Mouse (Mus musculus): ENCODE results near the gene 3110082I17Rik. TPM values are rescaled to one million over a fixed set of nuclear protein-coding genes. Genes with fewer than 3 reads are reported as not detected.
A peak's percentile ranks its signal among the peaks of the same experiment; 100 is the strongest.

Gene 3110082I17Rik
- total RNA-seq, 1 experiment from 2014 or later = 39.9 TPM

DNA sequence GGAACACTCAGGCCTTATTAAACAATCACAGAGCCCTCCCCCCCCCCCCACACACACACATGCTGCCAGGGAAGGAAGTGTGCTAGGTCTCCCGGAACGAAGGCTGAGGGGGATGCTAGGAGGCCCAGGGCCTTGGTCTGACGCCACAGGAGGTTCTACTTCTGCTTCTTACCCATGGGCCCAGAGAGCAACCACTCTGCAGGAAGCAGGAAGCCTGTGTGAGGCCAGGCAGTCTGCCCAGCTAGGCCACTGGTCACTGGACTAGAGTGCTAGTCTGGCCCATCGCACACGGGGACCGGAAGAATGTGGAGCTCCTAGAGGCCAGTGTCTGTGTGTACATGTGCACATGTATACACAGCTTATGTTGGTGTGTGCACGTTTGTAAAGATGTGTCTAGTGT lies 51.8 kb downstream of the 3110082I17Rik start:
- peak; percentile 68 to 69 for ATAC-seq (replicated peaks in 1 of 2; ENCODE audit: insufficient read depth in 1 of 2, low FRiP score in 2 of 2, low TSS enrichment in 1 of 2, low read depth in 1 of 2, poor library complexity in 2 of 2, severe bottlenecking in 2 of 2)

DNA sequence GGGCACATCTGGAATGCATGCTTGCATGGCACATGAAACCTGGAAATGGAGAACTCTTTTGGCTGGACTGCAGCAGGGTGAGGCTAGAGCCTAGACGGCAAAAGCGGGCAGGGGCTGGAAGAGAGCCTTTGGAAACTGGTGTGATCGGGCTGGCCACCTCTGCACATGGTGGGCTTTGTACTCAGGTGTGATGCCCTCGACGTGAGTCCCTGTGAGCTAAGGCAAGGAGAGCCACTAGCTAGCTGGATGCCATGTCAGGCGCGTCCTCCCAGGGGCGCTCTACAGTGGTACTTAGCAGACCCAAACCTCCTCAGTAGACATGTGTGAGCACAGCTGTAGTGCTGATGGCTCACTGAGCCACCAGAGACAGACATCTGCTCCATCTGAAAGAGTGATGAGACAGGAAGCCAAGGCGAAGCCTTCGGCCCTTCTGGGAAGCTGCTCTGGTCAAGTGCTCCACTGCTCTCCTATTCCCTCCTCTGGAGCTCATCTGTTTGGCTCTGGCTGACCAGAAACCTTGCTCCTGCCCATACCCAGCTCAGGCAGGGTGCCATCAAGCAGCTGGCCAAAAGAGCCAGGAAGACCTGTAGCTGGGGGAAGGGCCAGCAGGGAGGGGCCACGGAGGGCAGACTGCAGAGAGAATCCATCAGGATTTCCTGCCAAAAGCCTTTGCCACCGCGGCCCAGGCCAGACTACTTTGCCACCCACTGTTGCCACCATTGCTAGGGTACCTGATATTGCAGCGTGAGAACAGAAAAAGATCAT lies 53.0 kb downstream of the 3110082I17Rik start:
- no peak for ATAC-seq (replicated peaks in 1 of 2; ENCODE audit: insufficient read depth in 1 of 2, low FRiP score in 2 of 2, low TSS enrichment in 1 of 2, low read depth in 1 of 2, poor library complexity in 2 of 2, severe bottlenecking in 2 of 2)

DNA sequence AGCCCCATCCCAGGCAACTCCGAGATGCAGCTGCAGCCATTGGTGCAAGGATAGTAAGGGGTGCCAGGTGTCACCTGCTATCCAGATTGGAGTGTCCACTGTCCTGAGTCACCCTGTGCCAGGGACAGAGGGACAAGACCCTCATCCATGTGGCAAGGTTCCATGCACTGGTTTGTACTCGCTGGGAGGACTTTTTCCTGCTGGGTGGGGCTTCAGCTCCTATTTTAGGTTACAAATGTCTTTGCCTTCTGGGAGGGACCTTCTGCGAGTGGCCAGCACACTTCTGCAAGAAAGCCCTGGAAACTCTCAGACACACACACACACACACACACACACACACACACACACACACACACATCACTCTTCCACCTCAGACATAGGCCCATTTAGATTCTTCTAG lies 54.4 kb downstream of the 3110082I17Rik start:
- no peak for ATAC-seq (replicated peaks in 1 of 2; ENCODE audit: insufficient read depth in 1 of 2, low FRiP score in 2 of 2, low TSS enrichment in 1 of 2, low read depth in 1 of 2, poor library complexity in 2 of 2, severe bottlenecking in 2 of 2)

DNA sequence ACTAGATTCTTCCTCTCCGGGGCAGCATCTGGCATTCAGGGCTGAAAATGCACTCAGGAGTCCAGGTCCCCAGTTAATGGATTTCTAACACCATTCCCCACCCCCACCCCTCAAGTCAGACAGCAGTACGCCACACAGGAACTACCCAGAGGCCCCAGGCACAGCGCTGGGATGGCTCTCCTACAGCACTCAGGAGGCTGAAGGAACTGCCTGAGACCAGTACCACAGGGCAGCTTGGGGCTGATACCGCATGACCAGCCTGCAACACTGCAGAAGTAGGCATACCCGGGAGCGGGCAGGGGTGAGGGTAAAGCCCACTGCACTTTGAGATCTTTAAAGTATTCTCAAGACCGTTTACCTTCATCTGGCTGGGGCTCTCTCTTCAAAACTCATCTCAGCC lies 54.8 kb downstream of the 3110082I17Rik start:
- ATAC-seq (replicated peaks in 1 of 2; ENCODE audit: insufficient read depth in 1 of 2, low FRiP score in 2 of 2, low TSS enrichment in 1 of 2, low read depth in 1 of 2, poor library complexity in 2 of 2, severe bottlenecking in 2 of 2) = no peak

DNA sequence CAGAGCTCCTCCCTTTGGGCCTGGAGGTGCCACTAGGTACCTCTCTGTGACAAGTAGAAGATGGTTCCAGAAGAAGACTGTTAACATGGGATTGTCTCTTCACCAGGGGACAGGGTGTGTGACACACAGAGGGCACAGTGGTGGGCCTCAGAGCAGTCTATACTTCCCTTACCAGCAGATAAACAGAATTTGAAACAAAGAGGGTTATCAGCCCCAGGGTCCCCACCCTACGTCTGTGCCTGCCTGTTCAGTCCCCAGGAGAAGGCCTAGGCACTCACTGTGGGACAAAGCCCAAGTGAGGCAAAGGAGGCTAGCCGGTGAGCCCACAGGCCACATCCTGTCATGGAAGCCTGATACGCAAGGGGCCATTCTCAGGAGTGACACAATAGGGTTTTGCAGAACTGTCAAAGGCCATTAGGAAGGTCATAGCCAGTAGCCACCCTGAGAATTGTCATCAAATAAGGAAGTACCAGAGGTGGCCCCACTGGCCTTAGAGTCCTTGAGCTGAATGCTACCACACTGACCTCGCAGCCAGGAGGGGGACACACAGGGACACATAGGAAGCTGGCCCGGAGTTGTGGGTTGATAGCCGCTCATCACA lies 55.4 kb downstream of the 3110082I17Rik start, which contains the start of gene C130050O18Rik:
Gene C130050O18Rik, plus strand, starts transcription at position 480 of the 601 bp plus-strand sequence.
- ATAC-seq (replicated peaks in 1 of 2; ENCODE audit: insufficient read depth in 1 of 2, low FRiP score in 2 of 2, low TSS enrichment in 1 of 2, low read depth in 1 of 2, poor library complexity in 2 of 2, severe bottlenecking in 2 of 2) = peak; percentile 40 to 41; a peak in 3 of 4 replicates

DNA sequence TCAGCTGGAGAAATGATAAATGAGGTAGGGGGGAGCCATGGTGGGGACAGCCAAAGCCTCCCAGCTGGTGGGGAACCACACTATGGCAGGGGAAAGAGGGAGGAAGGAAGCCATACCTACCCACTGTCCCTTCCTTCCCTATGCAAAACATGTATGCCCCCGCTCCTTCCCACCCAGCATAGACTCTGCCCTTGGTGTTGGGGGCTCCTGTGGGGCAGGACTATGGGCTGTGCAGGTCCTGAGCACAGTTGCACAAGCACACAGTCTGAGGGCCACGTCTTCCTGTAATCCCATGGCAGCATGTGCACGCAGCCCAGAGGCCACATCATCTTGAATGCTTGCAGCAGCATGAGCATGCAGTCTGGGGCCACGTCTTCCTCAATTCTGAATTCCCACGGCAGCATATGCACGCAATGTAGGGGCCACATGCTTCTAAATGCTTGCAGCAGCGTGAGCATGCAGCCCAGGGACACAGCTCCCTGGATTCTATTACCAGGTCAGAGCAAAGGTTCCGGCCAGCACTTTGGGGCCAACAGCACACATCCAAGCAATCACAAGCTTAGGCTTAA lies 56.6 kb downstream of the 3110082I17Rik start:
- peak; percentile 25 to 33 for ATAC-seq (replicated peaks in 1 of 2; ENCODE audit: insufficient read depth in 1 of 2, low FRiP score in 2 of 2, low TSS enrichment in 1 of 2, low read depth in 1 of 2, poor library complexity in 2 of 2, severe bottlenecking in 2 of 2)

DNA sequence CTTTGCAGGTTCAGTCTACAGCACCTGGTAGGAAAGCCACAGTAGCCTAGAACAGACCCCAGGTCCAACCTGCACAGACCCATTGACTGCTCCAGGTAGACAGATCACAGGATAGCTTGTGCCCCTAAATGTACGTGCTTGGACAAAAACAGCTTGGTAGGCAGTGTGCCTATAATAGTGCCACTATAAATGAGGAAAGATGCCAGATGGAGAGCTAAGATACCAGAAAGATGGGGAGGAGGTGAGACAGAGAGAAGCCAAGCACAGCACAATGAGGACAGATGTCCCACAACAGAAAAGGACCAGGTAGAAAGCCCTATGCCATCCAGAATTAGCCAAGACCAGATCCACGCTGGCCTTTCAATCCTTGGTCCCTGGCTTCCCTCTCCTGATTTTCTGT lies 58.2 kb downstream of the 3110082I17Rik start:
- ATAC-seq (replicated peaks in 1 of 2; ENCODE audit: insufficient read depth in 1 of 2, low FRiP score in 2 of 2, low TSS enrichment in 1 of 2, low read depth in 1 of 2, poor library complexity in 2 of 2, severe bottlenecking in 2 of 2) = no peak

DNA sequence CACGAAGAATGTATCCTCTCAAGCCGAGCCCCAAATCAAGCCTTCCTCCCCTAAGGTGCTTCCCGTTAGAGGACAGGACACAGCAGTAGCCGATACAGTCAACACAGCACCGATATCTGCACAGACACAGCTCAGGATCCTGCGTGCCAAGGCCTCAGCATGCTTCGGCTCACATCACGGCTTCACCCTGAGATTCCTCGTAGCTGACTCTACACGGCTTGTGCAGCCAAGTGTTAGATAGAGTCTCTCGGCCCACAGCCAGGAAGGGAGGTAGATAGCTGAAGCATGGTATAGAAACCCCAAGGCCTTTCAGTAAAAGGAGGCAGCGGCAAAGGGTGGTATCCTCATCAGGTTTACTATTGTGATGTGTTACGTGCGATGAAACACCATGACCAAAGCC lies 60.3 kb downstream of the 3110082I17Rik start:
- no peak for ATAC-seq (replicated peaks in 1 of 2; ENCODE audit: insufficient read depth in 1 of 2, low FRiP score in 2 of 2, low TSS enrichment in 1 of 2, low read depth in 1 of 2, poor library complexity in 2 of 2, severe bottlenecking in 2 of 2)

DNA sequence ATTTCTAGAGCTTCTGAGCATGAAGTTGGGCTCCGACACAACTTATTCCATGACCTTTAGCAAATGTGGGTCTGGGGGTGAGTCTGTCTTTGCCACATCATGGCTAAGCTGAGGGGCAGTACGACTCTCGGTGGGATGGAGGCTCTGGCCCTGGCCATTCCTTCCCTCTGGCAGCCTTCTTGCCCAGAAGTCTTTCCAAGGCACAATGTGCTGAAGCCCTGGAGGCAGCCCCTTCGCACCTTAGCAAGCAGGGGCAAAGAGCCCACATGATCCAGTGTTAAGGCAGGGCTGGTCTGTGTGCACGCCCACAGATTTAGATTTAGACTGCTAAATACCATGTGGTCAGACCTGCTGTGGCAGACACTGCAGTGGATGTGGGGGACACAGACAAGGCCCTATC lies 61.5 kb downstream of the 3110082I17Rik start:
- ATAC-seq (replicated peaks in 1 of 2; ENCODE audit: insufficient read depth in 1 of 2, low FRiP score in 2 of 2, low TSS enrichment in 1 of 2, low read depth in 1 of 2, poor library complexity in 2 of 2, severe bottlenecking in 2 of 2) = no peak

DNA sequence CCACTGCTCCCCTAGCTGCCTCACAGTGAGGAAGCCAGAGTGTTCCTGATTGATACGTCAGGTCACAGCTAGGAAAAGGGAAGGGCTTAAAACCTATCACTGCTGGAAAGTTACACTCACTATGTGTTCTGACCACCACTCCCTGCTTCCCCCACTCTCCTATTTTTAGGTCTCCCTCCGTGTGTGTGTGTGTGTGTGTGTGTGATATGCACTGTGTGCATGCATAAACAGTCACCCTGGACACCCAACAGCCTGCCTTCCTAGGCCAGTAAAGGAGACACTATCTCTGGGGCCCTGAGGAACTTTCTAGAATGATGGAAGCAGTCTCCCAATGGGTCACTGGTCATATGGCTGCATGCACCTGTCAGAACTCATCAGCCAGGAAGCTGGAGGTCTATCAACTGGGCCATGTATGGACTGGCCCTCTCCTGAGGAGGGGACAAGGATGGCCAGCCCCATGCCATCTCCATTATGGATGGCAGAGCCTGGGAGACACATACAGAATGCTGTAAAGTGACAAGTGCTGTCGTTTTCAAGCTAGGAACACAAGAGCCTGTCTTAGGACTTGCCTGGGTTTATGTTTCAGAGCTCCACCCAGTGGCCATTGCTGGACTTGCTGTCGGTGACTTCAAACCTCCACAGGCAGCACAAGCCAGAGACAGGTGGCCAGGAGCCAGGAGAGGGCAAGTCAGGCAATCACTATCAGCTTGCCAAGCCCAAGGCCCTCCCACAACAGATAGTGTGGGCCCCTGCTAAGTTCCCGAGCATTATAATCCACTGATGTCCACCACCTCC lies 62.2 kb downstream of the 3110082I17Rik start:
- peak; percentile 57 to 73 for ATAC-seq (replicated peaks in 1 of 2; ENCODE audit: insufficient read depth in 1 of 2, low FRiP score in 2 of 2, low TSS enrichment in 1 of 2, low read depth in 1 of 2, poor library complexity in 2 of 2, severe bottlenecking in 2 of 2)

DNA sequence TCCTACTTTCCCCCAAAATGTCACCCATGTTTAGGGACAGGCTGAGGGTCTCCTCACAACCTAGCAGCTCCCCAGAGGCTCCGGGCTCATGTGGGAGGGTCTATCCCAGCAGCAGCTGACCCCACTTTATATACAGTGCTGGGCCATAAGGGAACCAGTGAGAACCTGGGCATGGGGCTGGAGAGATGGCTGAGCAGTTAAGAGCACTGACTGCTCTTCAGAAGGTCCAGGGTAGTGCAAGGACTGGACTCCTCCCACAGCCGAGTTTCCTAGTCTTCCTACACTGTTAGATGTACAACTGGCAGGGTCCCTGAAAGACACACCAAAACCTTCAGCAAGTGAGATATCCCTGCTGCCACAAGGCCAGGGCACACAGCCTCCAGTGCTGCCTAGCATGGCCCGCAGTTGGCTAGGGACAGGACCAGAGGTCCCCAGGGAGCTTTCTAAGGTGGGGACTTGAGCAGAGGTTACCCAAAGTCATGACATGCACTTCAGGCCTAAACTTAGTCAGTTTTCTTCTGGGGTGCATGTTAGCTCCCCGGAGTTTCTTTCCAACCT lies 62.9 kb downstream of the 3110082I17Rik start:
- ATAC-seq (replicated peaks in 1 of 2; ENCODE audit: insufficient read depth in 1 of 2, low FRiP score in 2 of 2, low TSS enrichment in 1 of 2, low read depth in 1 of 2, poor library complexity in 2 of 2, severe bottlenecking in 2 of 2) = no peak

DNA sequence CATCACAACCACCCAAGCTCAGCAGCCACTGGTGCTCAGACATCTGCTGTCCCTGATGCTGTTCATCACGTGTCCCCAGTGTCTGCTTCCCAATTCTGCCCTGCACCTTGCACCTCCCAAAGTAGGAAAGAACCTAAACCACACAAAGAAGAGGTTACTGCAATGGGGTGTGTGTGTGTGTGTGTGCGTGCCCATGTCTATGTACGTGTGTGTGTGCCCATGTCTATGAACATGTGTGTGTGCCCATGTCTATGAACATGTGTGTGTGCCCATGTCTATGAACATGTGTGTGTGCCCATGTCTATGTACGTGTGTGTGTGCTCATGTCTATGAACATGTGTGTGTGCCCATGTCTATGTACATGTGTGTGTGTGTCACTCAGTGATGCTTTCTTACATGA lies 64.8 kb downstream of the 3110082I17Rik start:
- ATAC-seq (replicated peaks in 1 of 2; ENCODE audit: insufficient read depth in 1 of 2, low FRiP score in 2 of 2, low TSS enrichment in 1 of 2, low read depth in 1 of 2, poor library complexity in 2 of 2, severe bottlenecking in 2 of 2) = no peak

DNA sequence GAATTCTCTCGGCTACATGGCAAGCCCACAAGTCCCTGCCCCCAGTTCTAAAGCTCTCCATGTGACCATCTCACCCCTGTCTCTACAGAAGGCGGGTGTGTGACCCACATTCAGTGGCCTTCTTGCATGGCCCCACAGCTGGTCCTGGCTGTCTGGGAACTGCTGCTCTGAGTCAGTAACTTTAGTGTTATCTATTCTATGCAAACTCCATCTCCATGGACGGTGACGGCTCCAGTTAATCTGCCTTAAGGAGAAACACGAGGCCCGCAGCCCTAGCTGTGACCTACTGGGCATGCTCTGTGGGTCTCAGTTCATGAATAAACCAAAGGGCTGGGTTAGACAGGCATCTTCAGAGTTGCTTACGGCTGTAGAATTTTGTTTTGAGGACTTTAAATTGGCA lies 65.9 kb downstream of the 3110082I17Rik start:
- ATAC-seq (replicated peaks in 1 of 2; ENCODE audit: insufficient read depth in 1 of 2, low FRiP score in 2 of 2, low TSS enrichment in 1 of 2, low read depth in 1 of 2, poor library complexity in 2 of 2, severe bottlenecking in 2 of 2) = no peak

DNA sequence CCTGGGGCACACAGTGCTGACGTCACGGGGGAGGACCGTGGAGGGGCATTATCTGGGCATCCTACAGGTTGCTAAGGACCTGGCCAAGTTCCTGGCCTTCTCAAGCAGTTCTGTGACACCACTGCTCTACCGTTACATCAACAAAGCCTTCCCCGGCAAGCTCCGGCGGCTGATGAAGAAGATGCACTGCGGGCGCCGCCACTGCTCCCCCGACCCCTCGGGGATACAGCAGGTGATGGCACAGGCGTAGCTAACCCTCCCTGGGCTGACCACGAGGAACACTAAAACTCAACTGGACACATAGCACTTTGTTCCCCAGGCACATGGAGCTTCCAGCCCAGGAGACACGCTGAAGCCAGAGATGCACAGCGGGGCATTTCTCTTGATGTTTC lies 67.1 kb downstream of the 3110082I17Rik start:
- ATAC-seq (replicated peaks in 1 of 2; ENCODE audit: insufficient read depth in 1 of 2, low FRiP score in 2 of 2, low TSS enrichment in 1 of 2, low read depth in 1 of 2, poor library complexity in 2 of 2, severe bottlenecking in 2 of 2) = no peak

DNA sequence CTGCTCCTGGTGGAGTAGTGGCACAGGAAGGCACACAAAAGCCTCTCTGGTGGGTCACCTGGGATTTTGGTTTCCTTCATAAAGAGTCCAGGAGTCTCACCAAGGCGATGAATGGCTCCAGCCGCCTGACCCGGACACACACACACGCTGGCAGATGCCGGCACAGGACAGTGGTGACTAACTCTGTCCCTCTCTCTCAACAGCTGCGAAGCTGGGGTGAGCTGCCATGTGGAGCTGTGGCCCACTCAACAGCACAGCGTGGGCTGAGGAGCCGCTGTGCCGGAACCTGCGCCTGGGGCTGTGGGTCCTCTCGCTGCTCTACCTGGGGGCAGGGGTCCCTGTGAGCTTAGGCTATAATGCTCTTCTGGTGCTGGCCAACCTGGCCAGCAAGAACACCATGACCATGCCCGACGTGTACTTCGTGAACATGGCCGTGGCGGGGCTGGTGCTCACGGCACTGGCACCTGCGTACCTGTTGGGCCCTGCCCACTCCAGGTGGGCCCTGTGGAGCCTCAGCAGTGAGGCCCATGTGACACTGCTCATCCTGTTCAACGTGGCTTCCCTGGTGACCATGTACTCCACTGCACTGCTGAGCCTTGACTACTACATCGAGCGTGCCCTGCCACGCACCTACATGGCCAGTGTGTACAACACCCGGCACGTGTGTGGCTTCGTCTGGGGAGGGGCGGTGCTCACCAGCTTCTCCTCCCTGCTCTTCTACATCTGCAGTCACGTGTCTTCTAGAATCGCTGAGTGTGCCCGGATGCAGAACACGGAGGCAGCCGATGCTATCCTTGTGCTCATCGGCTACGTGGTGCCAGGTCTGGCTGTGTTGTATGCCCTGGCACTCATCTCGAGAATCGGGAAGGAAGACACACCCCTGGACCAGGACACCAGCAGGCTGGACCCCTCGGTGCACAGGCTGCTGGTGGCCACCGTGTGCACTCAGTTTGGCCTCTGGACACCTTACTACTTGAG lies 67.8 kb downstream of the 3110082I17Rik start:
- ATAC-seq (replicated peaks in 1 of 2; ENCODE audit: insufficient read depth in 1 of 2, low FRiP score in 2 of 2, low TSS enrichment in 1 of 2, low read depth in 1 of 2, poor library complexity in 2 of 2, severe bottlenecking in 2 of 2) = no peak

DNA sequence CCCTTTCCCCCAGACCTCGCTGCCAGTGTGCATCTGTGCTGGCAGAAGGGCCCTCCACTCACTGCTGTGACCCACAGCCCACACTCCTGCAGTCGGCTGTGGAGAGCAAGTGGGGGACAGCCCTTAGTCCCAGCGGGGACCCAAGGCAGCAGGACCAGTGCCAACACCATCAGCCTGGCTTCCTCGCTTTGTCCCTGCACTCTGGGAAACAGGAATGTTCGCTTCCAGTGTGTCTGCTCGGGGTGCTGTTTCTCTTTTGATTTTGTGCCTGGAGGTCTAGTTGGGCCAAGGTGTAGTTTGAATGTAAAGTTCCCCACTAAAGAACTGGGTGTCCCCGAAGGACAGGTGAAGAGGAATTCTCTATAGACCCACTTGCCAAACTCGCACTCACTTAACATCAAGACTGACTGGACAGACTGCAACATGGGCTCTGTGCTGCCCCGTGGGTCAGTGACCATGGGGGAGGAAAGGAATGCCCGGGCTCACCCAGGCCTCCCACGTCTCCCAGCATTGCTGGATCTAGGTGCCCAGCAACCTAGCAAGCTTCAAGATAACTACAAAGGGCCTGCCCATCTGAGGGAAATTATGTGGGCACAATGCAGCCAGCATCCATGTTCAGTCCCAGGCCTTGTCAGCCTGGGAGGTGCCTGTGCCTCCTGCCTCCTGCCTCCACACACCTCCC lies 68.9 kb downstream of the 3110082I17Rik start:
- ATAC-seq (replicated peaks in 1 of 2; ENCODE audit: insufficient read depth in 1 of 2, low FRiP score in 2 of 2, low TSS enrichment in 1 of 2, low read depth in 1 of 2, poor library complexity in 2 of 2, severe bottlenecking in 2 of 2) = no peak
